Mouse (Mus musculus): ENCODE measurements at regions not wholly inside any gene's neighbourhood (a gene's known extent, or its start where the extent isn't known, plus 50 kb on each side); places are given as distances from the start of the nearest gene placed in this dataset.

- no peaks in the 10 kb centered on the region for H3K27me3 ChIP-seq (ENCODE audit: control insufficient read depth, insufficient read depth, low read length)
- ATAC-seq (ENCODE audit: insufficient number of reproducible peaks, low FRiP score, low TSS enrichment, low read depth) = no peak
- no peak overlapping the region for H3K4me2 ChIP-seq (ENCODE audit: low read depth, severe bottlenecking)
- 81% methylated on average over 1 of the region's 1 CpGs for WGBS
- no peak for DNase-seq (ENCODE audit: low spot score)
- H3K36me3 ChIP-seq (ENCODE audit: control insufficient read depth, insufficient read depth, low read length) = no peaks in the 10 kb centered on the region
- H3K9ac ChIP-seq (ENCODE audit: low read length) = no peak overlapping the region
- H3K27ac ChIP-seq (replicated peaks; ENCODE audit: low read depth, low read length) = no peak overlapping the region
- H3K9me3 ChIP-seq (ENCODE audit: control insufficient read depth, low read length) = no peaks in the 10 kb centered on the region
- no peaks in the 10 kb centered on the region for H3K4me1 ChIP-seq (ENCODE audit: control insufficient read depth, insufficient read depth, low read length)
- H3K4me3 ChIP-seq (ENCODE audit: low read depth, low read length) = no peak overlapping the region
Measured at GRCm38 (mm10) chr17:89802148-89802547, 108.1 kb downstream of the Gm10184 start.

GRCm38 (mm10) chr17:89777570-89777969, 132.7 kb downstream of the Gm10184 start:
- 85% methylated on average over 3 of the region's 3 CpGs for WGBS
- H3K36me3 ChIP-seq (ENCODE audit: control insufficient read depth, insufficient read depth, low read length) = no peaks in the 10 kb centered on the region
- H3K4me2 ChIP-seq (ENCODE audit: low read depth, severe bottlenecking) = no peak overlapping the region
- no peaks in the 10 kb centered on the region for H3K27me3 ChIP-seq (ENCODE audit: control insufficient read depth, insufficient read depth, low read length)
- ATAC-seq (ENCODE audit: insufficient number of reproducible peaks, low FRiP score, low TSS enrichment, low read depth) (no peak), DNase-seq (ENCODE audit: low spot score) (no peak)
- H3K27ac ChIP-seq (replicated peaks; ENCODE audit: low read depth, low read length) = no peak overlapping the region
- no peaks in the 10 kb centered on the region for H3K4me1 ChIP-seq (ENCODE audit: control insufficient read depth, insufficient read depth, low read length)
- no peak overlapping the region for H3K4me3 ChIP-seq (ENCODE audit: low read depth, low read length)
- no peaks in the 10 kb centered on the region for H3K9me3 ChIP-seq (ENCODE audit: control insufficient read depth, low read length)
- no peak overlapping the region for H3K9ac ChIP-seq (ENCODE audit: low read length)

GRCm38 (mm10) chr17:89766229-89766875, 143.9 kb downstream of the Gm10184 start:
- H3K9ac ChIP-seq (ENCODE audit: low read length) = no peak overlapping the region
- ATAC-seq (ENCODE audit: insufficient number of reproducible peaks, low FRiP score, low TSS enrichment, low read depth) = no peak
- WGBS = 76% methylated on average over 1 of the region's 1 CpGs
- no peaks in the 10 kb centered on the region for H3K27me3 ChIP-seq (ENCODE audit: control insufficient read depth, insufficient read depth, low read length)
- no peak overlapping the region for H3K4me3 ChIP-seq (ENCODE audit: low read depth, low read length)
- no peak overlapping the region for H3K4me2 ChIP-seq (ENCODE audit: low read depth, severe bottlenecking)
- no peaks in the 10 kb centered on the region for H3K9me3 ChIP-seq (ENCODE audit: control insufficient read depth, low read length)
- no peaks in the 10 kb centered on the region for H3K36me3 ChIP-seq (ENCODE audit: control insufficient read depth, insufficient read depth, low read length)
- H3K27ac ChIP-seq (replicated peaks; ENCODE audit: low read depth, low read length) = no peak overlapping the region
- no peak for DNase-seq (ENCODE audit: low spot score)
- no peaks in the 10 kb centered on the region for H3K4me1 ChIP-seq (ENCODE audit: control insufficient read depth, insufficient read depth, low read length)

GRCm38 (mm10) chr17:89737418-89737817, 172.8 kb downstream of the Gm10184 start:
- 97% methylated on average over 1 of the region's 1 CpGs for WGBS
- no peak for ATAC-seq (ENCODE audit: insufficient number of reproducible peaks, low FRiP score, low TSS enrichment, low read depth)
- no peaks in the 10 kb centered on the region for H3K9me3 ChIP-seq (ENCODE audit: control insufficient read depth, low read length)

GRCm38 (mm10) chr17:89725534-89725933, 184.7 kb downstream of the Gm10184 start:
- Histone ChIP-seq H3K4me3 (ENCODE audit: low read depth, low read length) (no peak overlapping the region), H3K9ac (ENCODE audit: low read length) (no peak overlapping the region), H3K4me2 (ENCODE audit: low read depth, severe bottlenecking) (no peak overlapping the region), H3K27me3 (ENCODE audit: control insufficient read depth, insufficient read depth, low read length) (no peaks in the 10 kb centered on the region), H3K4me1 (ENCODE audit: control insufficient read depth, insufficient read depth, low read length) (no peaks in the 10 kb centered on the region), H3K27ac (replicated peaks; ENCODE audit: low read depth, low read length) (no peak overlapping the region), H3K36me3 (ENCODE audit: control insufficient read depth, insufficient read depth, low read length) (no peaks in the 10 kb centered on the region), H3K9me3 (ENCODE audit: control insufficient read depth, low read length) (no peaks in the 10 kb centered on the region)
- DNase-seq (ENCODE audit: low spot score) = no peak
- WGBS = 63% methylated on average over 3 of the region's 3 CpGs
- ATAC-seq (ENCODE audit: insufficient number of reproducible peaks, low FRiP score, low TSS enrichment, low read depth) = no peak

More at GRCm38 (mm10) chr17:89737418-89737817, 172.8 kb downstream of the Gm10184 start:
- Histone ChIP-seq H3K27me3 (ENCODE audit: control insufficient read depth, insufficient read depth, low read length) (no peaks in the 10 kb centered on the region), H3K4me3 (ENCODE audit: low read depth, low read length) (no peak overlapping the region), H3K36me3 (ENCODE audit: control insufficient read depth, insufficient read depth, low read length) (no peaks in the 10 kb centered on the region), H3K4me2 (ENCODE audit: low read depth, severe bottlenecking) (no peak overlapping the region), H3K4me1 (ENCODE audit: control insufficient read depth, insufficient read depth, low read length) (no peaks in the 10 kb centered on the region), H3K9ac (ENCODE audit: low read length) (no peak overlapping the region), H3K27ac (replicated peaks; ENCODE audit: low read depth, low read length) (no peak overlapping the region)
- no peak for DNase-seq (ENCODE audit: low spot score)

GRCm38 (mm10) chr17:89681798-89682197, 228.5 kb downstream of the Gm10184 start:
- H3K27ac ChIP-seq (replicated peaks; ENCODE audit: low read depth, low read length) = no peak overlapping the region
- H3K4me2 ChIP-seq (ENCODE audit: low read depth, severe bottlenecking) = no peak overlapping the region
- H3K36me3 ChIP-seq (ENCODE audit: control insufficient read depth, insufficient read depth, low read length) = no peaks in the 10 kb centered on the region
- H3K9me3 ChIP-seq (ENCODE audit: control insufficient read depth, low read length) = no peaks in the 10 kb centered on the region
- no peak overlapping the region for H3K9ac ChIP-seq (ENCODE audit: low read length)
- DNase-seq (ENCODE audit: low spot score) (no peak), ATAC-seq (ENCODE audit: insufficient number of reproducible peaks, low FRiP score, low TSS enrichment, low read depth) (peak; percentile 62; the same call in 1 of the 2 replicates)
- 74% methylated on average over 3 of the region's 3 CpGs for WGBS
- H3K4me3 ChIP-seq (ENCODE audit: low read depth, low read length) = no peak overlapping the region
- no peaks in the 10 kb centered on the region for H3K27me3 ChIP-seq (ENCODE audit: control insufficient read depth, insufficient read depth, low read length)
- no peaks in the 10 kb centered on the region for H3K4me1 ChIP-seq (ENCODE audit: control insufficient read depth, insufficient read depth, low read length)

- Histone ChIP-seq H3K4me3 (ENCODE audit: low read depth, low read length) (no peak overlapping the region), H3K27me3 (ENCODE audit: control insufficient read depth, insufficient read depth, low read length) (no peaks in the 10 kb centered on the region), H3K4me1 (ENCODE audit: control insufficient read depth, insufficient read depth, low read length) (no peaks in the 10 kb centered on the region), H3K27ac (replicated peaks; ENCODE audit: low read depth, low read length) (no peak overlapping the region), H3K4me2 (ENCODE audit: low read depth, severe bottlenecking) (no peak overlapping the region), H3K9me3 (ENCODE audit: control insufficient read depth, low read length) (no peaks in the 10 kb centered on the region), H3K36me3 (ENCODE audit: control insufficient read depth, insufficient read depth, low read length) (no peaks in the 10 kb centered on the region), H3K9ac (ENCODE audit: low read length) (no peak overlapping the region)
- DNase-seq (ENCODE audit: low spot score) (no peak), ATAC-seq (ENCODE audit: insufficient number of reproducible peaks, low FRiP score, low TSS enrichment, low read depth) (no peak)
- 75% methylated on average over 4 of the region's 4 CpGs for WGBS
Measured at GRCm38 (mm10) chr17:89658326-89658725, 251.9 kb downstream of the Gm10184 start.

- Histone ChIP-seq H3K27me3 (ENCODE audit: control insufficient read depth, insufficient read depth, low read length) (no peaks in the 10 kb centered on the region), H3K9me3 (ENCODE audit: control insufficient read depth, low read length) (no peaks in the 10 kb centered on the region), H3K4me2 (ENCODE audit: low read depth, severe bottlenecking) (no peak overlapping the region), H3K9ac (ENCODE audit: low read length) (no peak overlapping the region), H3K27ac (replicated peaks; ENCODE audit: low read depth, low read length) (no peak overlapping the region), H3K4me3 (ENCODE audit: low read depth, low read length) (no peak overlapping the region), H3K4me1 (ENCODE audit: control insufficient read depth, insufficient read depth, low read length) (no peaks in the 10 kb centered on the region), H3K36me3 (ENCODE audit: control insufficient read depth, insufficient read depth, low read length) (no peaks in the 10 kb centered on the region)
- WGBS = 81% methylated on average over 4 of the region's 4 CpGs
- no peak for ATAC-seq (ENCODE audit: insufficient number of reproducible peaks, low FRiP score, low TSS enrichment, low read depth)
- DNase-seq (ENCODE audit: low spot score) = no peak
Measured at GRCm38 (mm10) chr17:89656211-89656610, 254.0 kb downstream of the Gm10184 start.

Measured in limb, embryonic 11.5 days (tissue).